Mouse (Mus musculus) midbrain, embryonic 16.5 days (tissue): ENCODE data around the gene Sbk1. TPM values are rescaled to one million over a fixed set of nuclear protein-coding genes. Genes with fewer than 3 reads are reported as not detected.
"Not testable (repeated sequence)": the region's sequence is repeated elsewhere in the genome, so short reads cannot be mapped to it uniquely, and the experiment has no call there.

Experiments
- ATAC-seq: fragments of 200-750 bp; cut with Nextera tagmentation; 2 replicates; pipeline ENCODE4 v1.8.0; 2017; ENCODE audit warnings: moderate TSS enrichment
- H3K27ac ChIP-seq: fragments of 300-500 bp; sonication (generic); 2 replicates; pipeline ENCODE4 v1.5.1; 2014; ENCODE audit warnings: mild to moderate bottlenecking, low read length, mixed read lengths
- H3K27me3 ChIP-seq: fragments of 300-500 bp; sonication (generic); 2 replicates; pipeline ENCODE4 v1.6.1; 2014; ENCODE audit warnings: low read depth, low read length, mixed read lengths; ENCODE audit not compliant: control insufficient read depth, insufficient read depth
- H3K36me3 ChIP-seq: fragments of 300-500 bp; sonication (generic); 2 replicates; pipeline ENCODE4 v1.6.1; 2014; ENCODE audit warnings: mild to moderate bottlenecking, low read length, moderate library complexity, mixed read lengths; ENCODE audit not compliant: control insufficient read depth, insufficient read depth
- H3K4me1 ChIP-seq: fragments of 300-500 bp; sonication (generic); 2 replicates; pipeline ENCODE4 v1.6.1; 2014; ENCODE audit warnings: mild to moderate bottlenecking, low read length, mixed read lengths; ENCODE audit not compliant: control insufficient read depth, insufficient read depth
- H3K4me2 ChIP-seq: fragments of 300-500 bp; sonication (generic); 2 replicates; pipeline ENCODE4 v1.6.1; 2014; ENCODE audit warnings: mild to moderate bottlenecking, low read length, mixed read lengths
- H3K4me3 ChIP-seq: fragments of 300-500 bp; sonication (generic); 2 replicates; pipeline ENCODE4 v1.5.1; 2014; ENCODE audit warnings: low read depth, mild to moderate bottlenecking, low read length, moderate library complexity, mixed read lengths
- H3K9ac ChIP-seq: fragments of 300-500 bp; sonication (generic); 2 replicates; pipeline ENCODE4 v1.6.1; 2014; ENCODE audit warnings: low read depth, low read length, mixed read lengths
- H3K9me3 ChIP-seq: fragments of 300-500 bp; sonication (generic); replicated peaks from 2 replicates; pipeline ENCODE4 v1.6.1; 2014; ENCODE audit warnings: mild to moderate bottlenecking, low read length, mixed read lengths; ENCODE audit not compliant: control insufficient read depth, poor library complexity, severe bottlenecking
- WGBS: fragments of 180-500 bp; shearing (Covaris S2); extraction: QIAGEN DNeasy Blood & Tissue Kit; methylation state at CpG from one replicate; pipeline ENCODE4 v1.1.7; 2014; 5-methylcytosine and 5-hydroxymethylcytosine counted together
- polyA plus RNA-seq: library from polyadenylated mRNA; unstranded; fragments of >200 nt; fragmentation: Nextera tagmentation; extraction: Ambion mirVana; gene quantifications from 2 replicates; pipeline ENCODE4 v1.2.1, GENCODE M21; 2015

The Sbk1 gene
- polyA plus RNA-seq, 1 experiment from 2014 or later = 233 TPM

DNA sequence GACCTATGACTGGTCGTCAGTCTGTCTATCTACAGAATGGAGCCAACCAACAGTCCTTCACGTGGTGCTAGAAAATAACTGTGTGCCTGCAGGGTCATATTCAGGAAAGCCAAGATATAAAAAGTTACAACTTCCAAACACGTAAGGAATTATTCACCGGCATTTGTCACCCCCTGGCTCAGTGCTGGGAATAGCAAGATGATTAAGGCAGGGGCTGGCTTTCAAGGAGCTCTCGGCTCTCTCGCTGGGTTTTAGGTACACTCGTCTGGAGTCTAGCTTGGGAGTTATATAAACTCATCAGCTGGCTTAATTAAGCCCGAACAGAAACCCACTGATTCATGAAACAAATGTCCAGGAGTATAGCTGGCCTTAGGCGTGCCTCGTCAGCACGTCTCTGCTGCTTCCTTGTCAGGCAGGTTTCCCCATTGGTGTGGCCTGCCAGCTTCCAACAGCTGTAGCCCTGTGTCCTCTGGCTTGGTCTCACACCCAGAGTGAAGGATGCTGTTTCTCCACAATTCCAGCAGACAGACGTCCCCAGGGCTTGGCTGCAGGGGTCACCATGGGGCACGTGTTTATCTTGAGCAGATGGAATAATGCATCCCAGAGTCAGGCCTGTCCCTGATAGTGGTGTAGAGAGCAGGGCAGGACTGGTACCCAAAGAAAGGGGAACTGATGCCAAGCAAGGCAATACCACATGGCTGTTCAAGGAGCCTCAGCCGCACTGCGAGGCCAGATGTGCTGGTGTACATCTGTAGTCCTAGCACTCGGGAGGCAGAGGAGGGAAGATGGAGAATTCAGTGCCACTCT is 9.7 kb downstream of the Sbk1 start:
- Histone ChIP-seq H3K27me3 (no peaks in the 10 kb centered on the region), H3K27ac (no peak overlapping the region), H3K4me1 (peaks cover 65% of the 10 kb centered on the region), H3K9ac (no peak overlapping the region), H3K36me3 (peaks cover 15% of the 10 kb centered on the region), H3K4me2 (no peak overlapping the region), H3K9me3 (no peaks in the 10 kb centered on the region), H3K4me3 (no peak overlapping the region)
- ATAC-seq = no peak
- 82% methylated on average over 16 of the region's 16 CpGs for WGBS

DNA sequence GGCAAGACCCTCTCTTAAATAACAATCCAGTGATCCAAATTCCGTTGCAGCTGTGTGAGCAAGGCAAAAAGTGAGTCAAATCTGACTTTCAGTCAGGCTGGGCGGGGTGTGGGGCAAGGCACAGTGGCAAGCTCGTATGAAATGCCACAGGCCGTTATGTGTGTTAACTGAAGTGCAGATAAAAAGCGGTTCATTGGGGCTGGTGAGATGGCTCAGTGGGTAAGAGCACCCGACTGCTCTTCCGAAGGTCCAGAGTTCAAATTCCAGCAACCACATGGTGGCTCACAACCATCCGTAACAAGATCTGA is 10.2 kb downstream of the Sbk1 start:
- Histone ChIP-seq H3K4me1 (peaks cover 61% of the 10 kb centered on the region), H3K36me3 (peaks cover 12% of the 10 kb centered on the region)
- H3K4me3 ChIP-seq, H3K27me3 ChIP-seq, H3K27ac ChIP-seq, ATAC-seq, H3K9me3 ChIP-seq, H3K4me2 ChIP-seq, H3K9ac ChIP-seq: not testable (repeated sequence)
- 85% methylated on average over 7 of the region's 8 CpGs for WGBS

DNA sequence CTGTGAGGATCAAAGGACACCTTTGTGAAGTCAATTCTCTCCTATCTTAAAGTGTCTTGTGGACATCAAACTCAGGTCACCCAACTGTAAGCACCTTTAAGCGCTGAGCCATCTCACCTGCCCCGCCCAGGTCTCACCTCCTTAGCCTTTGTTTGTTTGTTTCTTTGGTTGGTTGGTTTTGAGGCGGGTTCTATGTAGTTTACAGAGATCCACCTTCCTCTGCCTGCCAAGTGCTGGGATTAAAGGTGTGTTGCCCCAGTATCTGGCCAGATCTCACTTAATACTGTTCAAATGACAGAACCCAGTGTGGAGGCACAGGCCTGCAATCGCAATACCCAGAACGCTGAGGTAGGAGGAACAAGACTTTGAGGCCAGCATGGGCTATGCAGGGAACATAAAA is 11.6 kb downstream of the Sbk1 start:
- Histone ChIP-seq H3K27ac (no peak overlapping the region), H3K4me1 (peaks cover 61% of the 10 kb centered on the region), H3K9me3 (no peaks in the 10 kb centered on the region), H3K4me3 (no peak overlapping the region), H3K4me2 (no peak overlapping the region), H3K9ac (no peak overlapping the region), H3K36me3 (peaks cover 12% of the 10 kb centered on the region), H3K27me3 (no peaks in the 10 kb centered on the region)
- WGBS = 90% methylated on average over 5 of the region's 5 CpGs
- ATAC-seq = no peak

DNA sequence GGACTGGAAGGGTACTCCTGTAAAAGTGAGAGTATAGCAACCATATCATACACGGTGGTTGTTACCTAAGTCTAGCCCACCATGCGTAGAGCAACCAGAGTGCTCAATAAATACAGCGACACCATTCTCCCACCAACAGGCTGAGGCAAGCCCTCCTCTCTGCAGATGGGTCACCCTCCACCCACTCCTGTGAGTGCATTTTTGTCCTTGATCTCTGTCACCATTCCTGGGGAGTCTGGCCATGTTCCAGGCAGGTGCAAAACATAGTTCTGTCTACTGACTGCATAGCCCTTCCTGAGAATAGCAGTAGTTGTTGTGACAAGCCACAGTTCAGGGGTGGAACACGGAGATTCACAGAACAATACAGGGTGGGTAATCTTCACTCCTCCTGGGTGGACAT is 12.0 kb downstream of the Sbk1 start:
- no peak overlapping the region for H3K27ac ChIP-seq
- H3K9me3 ChIP-seq = no peaks in the 10 kb centered on the region
- no peak overlapping the region for H3K9ac ChIP-seq
- no peak overlapping the region for H3K4me3 ChIP-seq
- H3K4me1 ChIP-seq = peaks cover 59% of the 10 kb centered on the region
- no peak for ATAC-seq
- peaks cover 12% of the 10 kb centered on the region for H3K36me3 ChIP-seq
- H3K4me2 ChIP-seq = no peak overlapping the region
- 88% methylated on average over 4 of the region's 4 CpGs for WGBS
- H3K27me3 ChIP-seq = no peaks in the 10 kb centered on the region

DNA sequence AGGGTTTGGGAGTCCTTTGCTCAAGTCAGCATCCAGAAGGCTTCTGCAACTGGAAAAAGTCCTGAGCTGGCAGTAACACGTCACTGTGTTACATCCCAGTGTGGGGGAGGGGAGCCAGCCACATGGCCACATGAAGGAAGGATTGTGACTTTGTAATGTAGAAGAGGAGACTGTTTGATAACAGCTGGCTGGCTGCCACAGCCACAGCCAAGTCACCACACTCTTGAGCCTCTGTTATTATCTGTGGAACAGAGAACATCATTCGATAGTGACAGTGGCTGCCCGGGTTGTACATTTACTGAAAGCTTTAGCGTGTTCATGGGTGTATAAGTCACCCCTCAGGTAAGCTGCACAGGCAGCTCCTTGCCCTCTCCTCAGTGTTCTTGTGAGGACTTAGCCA is 12.4 kb downstream of the Sbk1 start:
- no peak overlapping the region for H3K4me3 ChIP-seq
- no peak overlapping the region for H3K4me2 ChIP-seq
- H3K4me1 ChIP-seq = peaks cover 55% of the 10 kb centered on the region
- WGBS = 72% methylated on average over 4 of the region's 4 CpGs
- H3K27ac ChIP-seq = no peak overlapping the region; the same call in 1 of the 2 replicates
- no peak overlapping the region for H3K9ac ChIP-seq
- H3K9me3 ChIP-seq = no peaks in the 10 kb centered on the region
- no peak for ATAC-seq
- H3K36me3 ChIP-seq = peaks cover 13% of the 10 kb centered on the region
- H3K27me3 ChIP-seq = no peaks in the 10 kb centered on the region

DNA sequence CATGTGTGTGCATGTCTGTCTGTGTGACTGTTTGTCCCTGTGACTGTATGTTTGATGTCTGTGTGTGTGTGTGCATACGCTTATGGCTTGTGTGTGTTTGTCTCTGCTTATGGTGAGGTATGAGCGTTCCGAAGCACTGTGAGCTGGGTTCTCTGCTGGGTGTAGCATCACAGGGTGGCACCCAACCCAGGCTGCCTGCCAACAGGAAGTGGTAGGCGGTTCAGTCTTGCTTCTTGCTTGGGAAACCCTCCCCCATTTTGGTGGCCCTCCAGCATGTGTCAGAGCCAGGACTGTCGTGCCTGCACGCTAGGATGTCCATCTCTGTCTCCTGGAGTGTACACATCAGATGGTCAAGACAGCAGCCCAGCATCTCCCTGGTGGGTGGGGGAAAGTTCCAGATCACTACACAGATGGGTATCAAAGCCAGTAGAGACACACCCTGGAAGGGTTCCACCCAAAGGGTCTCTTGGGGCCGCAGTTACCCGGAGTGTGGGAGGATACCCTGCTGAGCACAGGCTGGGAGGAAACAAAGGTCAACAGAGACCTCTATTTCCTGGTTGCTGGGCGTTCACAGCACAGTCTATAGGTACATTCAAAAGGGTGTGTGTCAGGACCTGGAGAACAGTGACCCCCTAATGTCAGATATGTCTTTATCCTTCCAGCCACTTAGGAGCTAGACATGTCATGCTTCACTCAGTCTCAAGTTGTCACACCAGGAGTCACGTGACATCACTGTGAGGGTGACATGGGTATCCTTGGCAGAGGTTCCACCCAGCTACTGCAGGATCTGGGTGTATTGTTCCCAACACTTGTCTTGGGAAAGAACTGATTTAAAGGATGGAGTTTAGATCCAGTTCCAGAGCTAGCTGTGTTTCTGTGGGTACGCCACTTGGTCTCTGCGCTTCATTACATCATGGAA is 13.1 kb downstream of the Sbk1 start:
- WGBS = 78% methylated on average over 12 of the region's 12 CpGs
- ATAC-seq = no peak
- Histone ChIP-seq H3K27me3 (no peaks in the 10 kb centered on the region), H3K36me3 (peaks cover 19% of the 10 kb centered on the region), H3K4me2 (no peak overlapping the region), H3K4me1 (peaks cover 51% of the 10 kb centered on the region), H3K9me3 (no peaks in the 10 kb centered on the region), H3K9ac (no peak overlapping the region), H3K27ac (no peak overlapping the region; the same call in 1 of the 2 replicates), H3K4me3 (no peak overlapping the region)

DNA sequence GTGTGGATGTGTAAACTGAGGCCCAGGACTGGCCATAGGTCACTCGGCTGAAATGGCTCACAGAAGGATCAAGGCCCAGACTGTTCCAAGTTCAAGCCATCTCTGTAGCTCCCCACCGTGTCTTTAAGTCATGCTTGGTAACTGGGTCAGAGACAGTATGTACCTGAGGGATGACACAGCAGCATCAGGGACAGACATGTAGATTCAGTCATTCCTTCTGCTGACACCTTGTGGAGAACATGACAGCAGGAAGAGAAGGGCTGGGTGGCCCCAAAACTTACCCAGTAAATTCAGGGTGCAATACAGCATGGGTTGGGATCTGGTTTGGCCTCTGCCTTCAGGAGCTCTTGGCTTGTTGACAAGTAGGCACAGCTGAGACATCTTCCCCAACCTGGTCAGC is 13.9 kb downstream of the Sbk1 start:
- H3K4me2 ChIP-seq = no peak overlapping the region
- peaks cover 48% of the 10 kb centered on the region for H3K4me1 ChIP-seq
- no peaks in the 10 kb centered on the region for H3K27me3 ChIP-seq
- H3K4me3 ChIP-seq = no peak overlapping the region
- no peaks in the 10 kb centered on the region for H3K9me3 ChIP-seq
- ATAC-seq = no peak
- WGBS = 77% methylated on average over 2 of the region's 2 CpGs
- no peak overlapping the region for H3K9ac ChIP-seq
- no peak overlapping the region for H3K27ac ChIP-seq
- H3K36me3 ChIP-seq = peaks cover 25% of the 10 kb centered on the region

DNA sequence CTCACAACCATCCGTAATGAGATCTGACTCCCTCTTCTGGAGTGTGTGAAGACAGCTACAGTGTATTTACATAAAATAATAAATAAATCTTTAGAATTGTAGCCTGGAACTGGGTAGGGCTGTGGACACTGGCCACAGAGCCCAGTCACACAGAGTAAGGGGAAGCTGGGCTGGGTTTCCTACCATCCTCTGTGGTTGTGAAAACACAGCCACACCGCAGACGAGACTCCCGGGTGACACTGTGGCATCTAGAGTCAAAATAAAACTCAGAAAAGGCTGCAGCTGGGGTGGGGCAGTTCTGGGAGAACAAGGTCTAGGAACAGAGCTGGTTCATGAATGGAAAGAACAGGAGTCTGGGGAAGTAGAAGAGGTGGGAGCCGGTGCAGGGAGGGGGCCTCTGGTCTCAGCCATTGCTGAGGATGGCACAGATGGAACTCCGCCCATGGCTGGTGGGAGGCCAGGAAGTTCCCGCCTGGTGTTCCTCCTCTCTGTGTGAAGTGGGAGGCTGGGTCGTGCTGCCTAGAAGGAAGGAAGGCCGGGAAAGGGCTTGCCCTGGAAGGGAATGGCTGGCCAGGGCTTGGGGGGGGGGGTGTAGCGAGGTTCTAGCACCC is 15.2 kb downstream of the Sbk1 start:
- Histone ChIP-seq H3K27ac (no peak overlapping the region), H3K4me1 (peaks cover 46% of the 10 kb centered on the region), H3K9me3 (no peaks in the 10 kb centered on the region), H3K4me2 (no peak overlapping the region), H3K4me3 (no peak overlapping the region), H3K9ac (no peak overlapping the region), H3K27me3 (no peaks in the 10 kb centered on the region), H3K36me3 (peaks cover 30% of the 10 kb centered on the region)
- WGBS = 67% methylated on average over 10 of the region's 10 CpGs
- no peak for ATAC-seq
